Mouse (Mus musculus) stomach, postnatal 0 days (tissue): ENCODE measurements around the gene Cacnb4.

Experiments
- CTCF ChIP-seq: IDR thresholded peaks from 2 replicates; pipeline ENCODE4 v1.5.1; 2016; ENCODE audit warnings: antibody characterized with exemption, low read depth, mild to moderate bottlenecking, moderate library complexity
- EP300 ChIP-seq: optimal IDR thresholded peaks from 2 replicates; pipeline ENCODE3; 2016; ENCODE audit warnings: antibody characterized with exemption

GRCm38 (mm10) chr2:52590340-52590969 lies 86.2 kb downstream of the Cacnb4 start:
- TF ChIP-seq CTCF, result no peak
- TF ChIP-seq EP300, result no peak
